Mouse (Mus musculus) B cell, adult 2 months (primary cell): ENCODE results near the gene Ppie.
"Not testable (repeated sequence)": the region's sequence is repeated elsewhere in the genome, so short reads cannot be mapped to it uniquely, and the experiment has no call there.

Experiments
- DNase-seq, 2 experiments: peaks; one replicate each; pipeline ENCODE4 v3.0.0; 2022

Gene Ppie

GRCm38 (mm10) chr4:123139513-123140154 is at the start of gene Ppie:
Ppie (minus strand) TSS chr4:123139951.
- peak; percentile 79 to 81 for DNase-seq

DNA sequence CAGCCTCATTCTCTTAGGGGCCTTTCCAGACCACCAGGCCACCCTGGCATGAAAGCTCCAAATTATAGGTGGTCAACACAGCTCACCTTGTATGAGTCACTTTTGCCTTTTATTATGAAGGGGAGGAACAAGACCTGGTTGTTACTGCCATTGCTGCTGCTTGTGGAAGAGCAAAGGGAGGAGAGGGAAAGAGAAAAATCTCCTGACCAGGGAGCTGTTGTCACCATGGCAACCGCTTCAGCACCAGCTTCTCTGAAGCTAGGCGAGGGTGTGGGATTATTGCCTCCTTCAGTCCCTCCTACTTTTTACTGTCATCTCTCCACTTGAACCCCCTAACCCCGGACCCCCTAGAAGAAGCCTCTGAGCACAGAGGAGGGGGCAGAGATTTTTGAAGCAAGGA is 45.1 kb upstream of the Ppie start:
- DNase-seq: no peak

GRCm38 (mm10) chr4:123183239-123184056 is 43.7 kb upstream of the Ppie start:
- peak; percentile 66 to 69 for DNase-seq

DNA sequence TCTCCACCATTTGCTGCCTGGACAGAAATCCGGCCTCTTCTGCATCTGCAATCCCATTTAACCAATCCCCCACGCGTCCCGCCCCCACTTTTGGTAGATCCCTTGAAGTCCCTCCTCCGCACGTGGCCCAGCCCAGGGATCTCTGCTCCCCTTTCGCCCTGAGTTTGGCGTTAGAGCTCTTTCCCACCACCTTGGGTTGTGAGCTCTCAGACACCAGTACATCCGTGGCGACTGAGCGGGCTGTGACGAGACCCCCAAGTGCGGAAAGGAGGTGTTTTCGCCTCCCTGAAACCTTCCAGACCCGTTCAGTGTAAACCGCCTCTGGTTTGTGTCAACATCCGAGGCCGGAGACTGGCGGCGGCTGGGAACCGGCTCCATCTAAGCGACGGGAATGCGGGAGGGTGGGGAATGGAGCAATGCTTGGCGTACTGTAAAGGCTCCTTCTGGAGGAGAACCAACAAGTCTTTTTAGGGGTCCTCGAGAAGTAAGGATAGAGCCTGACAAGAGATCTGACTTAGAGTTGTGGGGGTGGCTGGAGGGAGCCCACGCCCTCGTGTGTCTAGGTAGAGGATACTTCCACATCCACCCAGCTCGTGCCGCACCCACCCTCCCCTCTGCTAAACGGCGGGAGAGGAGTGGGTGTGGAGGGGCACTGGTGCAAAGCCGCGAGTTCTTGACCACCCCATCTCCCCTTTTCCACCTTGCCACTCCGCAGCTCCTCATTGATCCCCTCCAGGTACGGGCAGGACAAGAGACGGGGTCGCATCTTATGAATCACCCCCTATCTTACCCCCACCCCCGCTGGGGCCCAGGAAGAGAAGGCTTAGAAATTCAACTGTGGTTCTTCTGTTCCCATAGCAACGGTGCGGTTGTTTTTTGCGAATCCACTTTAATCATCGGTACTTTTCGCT is 42.8 kb upstream of the Ppie start, which contains the start of gene Hpcal4:
Gene Hpcal4, plus strand, starts transcription at position 900 of the 911 bp plus-strand sequence.
- DNase-seq: peak; percentile 12 to 14

- DNase-seq: no peak
Measured at GRCm38 (mm10) chr4:123171811-123172210, 32.1 kb upstream of the Ppie start.

GRCm38 (mm10) chr4:123164157-123164556 is 24.4 kb upstream of the Ppie start:
- no peak for DNase-seq

GRCm38 (mm10) chr4:123162305-123162917 is 22.7 kb upstream of the Ppie start:
- DNase-seq: no peak

DNA sequence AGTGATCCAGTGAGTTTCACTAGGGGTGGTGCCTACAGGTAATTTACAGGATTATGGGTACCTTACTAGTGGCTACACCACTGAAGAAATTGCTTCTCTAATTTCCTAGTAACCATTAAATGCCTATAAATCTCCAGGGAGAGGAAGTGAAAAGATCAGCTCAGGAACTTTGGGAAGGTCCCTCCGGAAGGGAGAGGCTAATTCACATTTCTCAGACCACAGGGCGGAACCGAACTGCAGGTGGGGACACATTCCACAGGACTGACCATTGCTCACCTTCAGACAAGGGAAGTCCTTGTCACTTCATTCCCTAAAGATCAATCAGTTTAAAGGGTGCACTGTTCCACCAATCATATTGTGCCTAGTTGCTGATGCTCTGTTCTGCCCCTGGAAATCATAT is 21.5 kb upstream of the Ppie start:
- not testable (repeated sequence) for DNase-seq

GRCm38 (mm10) chr4:123160571-123160970 is 20.8 kb upstream of the Ppie start:
- DNase-seq: no peak

GRCm38 (mm10) chr4:123155840-123156239 is 16.1 kb upstream of the Ppie start:
- no peak for DNase-seq

GRCm38 (mm10) chr4:123155427-123155826 is 15.7 kb upstream of the Ppie start:
- no peak for DNase-seq

DNA sequence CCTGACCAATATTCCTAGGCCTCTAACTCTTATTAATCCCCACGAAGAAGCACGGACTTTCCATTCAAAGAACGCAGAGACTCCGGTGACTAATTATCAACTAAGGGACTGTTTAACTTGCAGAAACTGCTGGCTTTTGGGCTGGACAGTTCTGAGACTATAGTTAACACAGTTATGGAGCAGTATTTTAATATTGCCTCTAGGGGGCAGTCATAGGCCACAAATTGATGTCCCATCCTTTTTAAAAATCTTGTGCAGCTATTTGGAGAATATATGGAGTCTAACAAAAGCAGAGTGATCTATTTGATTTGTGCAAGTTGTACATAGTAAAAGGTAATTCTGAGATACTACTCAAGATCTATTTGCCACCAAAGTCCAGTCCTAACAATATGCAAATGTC is 15.3 kb upstream of the Ppie start:
- peak; percentile 11 to 17 for DNase-seq

- DNase-seq: no peak
Measured at GRCm38 (mm10) chr4:123152976-123153375, 13.2 kb upstream of the Ppie start.

DNA sequence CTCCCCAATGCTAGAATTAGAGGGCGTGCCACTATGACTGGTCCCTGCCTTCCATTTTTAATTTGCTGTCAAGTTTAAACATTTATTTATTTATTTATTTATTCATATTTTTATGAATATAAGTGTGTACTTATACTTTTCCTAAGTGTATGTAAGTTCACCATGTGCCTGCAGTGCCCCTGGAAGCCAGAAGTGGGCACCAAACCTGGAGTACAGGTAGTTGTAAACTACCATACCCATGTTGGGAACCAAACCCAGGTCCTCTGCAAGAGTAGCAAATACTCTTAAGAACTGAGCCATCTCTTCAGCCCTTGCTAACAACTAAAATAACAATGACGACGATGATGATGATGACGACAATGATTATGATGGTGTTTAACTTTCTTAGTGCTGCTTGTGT is 12.3 kb upstream of the Ppie start:
- DNase-seq: no peak

DNA sequence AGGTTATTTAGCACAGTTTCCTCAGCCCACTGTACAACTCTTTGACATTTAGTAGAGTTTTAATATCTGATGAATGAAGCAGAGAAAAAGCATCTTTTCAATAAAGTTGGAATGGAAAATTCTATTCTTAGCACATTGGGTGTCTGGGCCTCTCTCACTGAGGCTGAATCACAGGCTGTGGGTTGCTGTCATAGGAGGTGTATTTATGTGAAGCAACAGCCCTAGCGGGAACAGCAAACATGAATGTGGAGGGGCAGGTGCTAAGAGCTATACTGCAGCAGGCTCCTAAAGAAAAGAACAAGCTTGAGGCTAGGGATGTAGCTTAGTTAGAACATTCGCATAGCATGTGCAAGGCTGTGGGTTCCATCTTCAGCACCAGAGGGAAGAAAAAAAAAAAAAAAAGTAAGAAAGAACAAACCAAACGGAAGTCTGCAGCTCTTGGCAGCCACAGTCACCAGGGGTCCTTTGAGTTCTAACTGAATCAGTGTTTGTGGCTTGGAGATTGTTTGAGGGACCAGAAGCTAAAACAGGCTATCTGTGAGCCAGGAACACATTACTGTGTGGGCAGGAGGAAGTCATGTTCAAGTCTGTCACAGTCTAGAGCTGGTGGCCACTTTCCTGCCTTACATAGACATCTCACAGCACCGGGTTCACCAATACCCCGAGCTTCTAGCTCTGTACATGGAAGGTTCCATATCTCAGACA is 7.8 kb upstream of the Ppie start:
- no peak for DNase-seq

DNA sequence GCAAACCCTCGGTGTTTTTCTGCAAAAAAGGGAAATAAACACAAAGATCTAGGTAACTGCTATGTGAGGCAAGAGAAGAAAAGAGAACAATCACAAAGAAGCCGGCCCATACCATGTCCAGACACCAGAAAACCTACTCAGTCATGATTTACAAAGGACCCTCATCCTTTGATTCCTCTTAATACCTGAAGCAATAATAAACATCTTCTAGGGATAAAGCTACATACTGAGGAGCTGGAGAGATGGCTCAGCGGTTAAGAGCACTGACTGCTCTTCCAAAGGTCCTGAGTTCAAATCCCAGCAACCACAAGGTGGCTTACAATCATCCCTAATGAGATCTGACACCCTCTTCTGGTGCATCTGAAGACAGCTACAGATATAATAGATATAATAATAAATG is 2.2 kb downstream of the Ppie start:
- DNase-seq: no peak

DNA sequence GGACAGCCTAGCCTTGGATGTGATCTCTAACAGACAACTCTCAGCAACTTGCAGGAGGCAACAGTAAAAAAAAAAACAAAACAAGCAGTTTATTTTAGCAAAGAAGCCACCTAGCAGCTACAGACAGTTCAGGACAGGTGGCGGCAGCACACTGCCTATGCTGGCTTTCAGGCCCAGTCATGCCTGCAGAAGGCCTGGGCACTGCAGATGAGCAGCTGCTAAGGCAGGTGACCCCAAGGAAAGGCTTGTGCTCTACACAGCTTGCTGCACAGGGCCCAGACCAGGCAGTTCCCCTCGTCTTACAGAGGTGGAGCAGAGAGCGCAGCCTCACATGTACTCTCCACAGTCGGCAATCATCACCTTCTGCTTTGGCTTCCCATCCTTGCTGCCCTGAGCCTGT is 12.7 kb downstream of the Ppie start:
- no peak for DNase-seq

- DNase-seq: no peak
Measured at GRCm38 (mm10) chr4:123126626-123127025, 13.1 kb downstream of the Ppie start.

DNA sequence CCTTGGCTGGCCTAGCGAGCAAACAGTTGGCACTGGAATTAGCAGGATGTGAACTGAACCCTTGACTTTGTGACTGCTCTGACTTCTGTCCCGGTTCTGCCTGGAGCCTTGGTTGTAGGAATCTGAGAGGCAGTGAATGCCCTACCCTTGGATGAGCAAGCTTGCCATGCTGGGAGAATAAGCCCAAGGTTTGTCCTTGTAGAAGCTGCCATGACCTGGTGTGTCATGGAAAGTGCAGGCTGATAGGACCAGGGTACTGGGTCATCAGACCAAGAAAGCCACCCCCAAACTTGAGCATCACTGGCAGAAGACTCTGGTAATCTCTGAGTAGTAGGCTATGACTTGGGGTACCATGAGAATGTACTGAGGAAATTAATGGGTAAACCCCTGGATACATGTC is 18.5 kb downstream of the Ppie start:
- DNase-seq: no peak

DNA sequence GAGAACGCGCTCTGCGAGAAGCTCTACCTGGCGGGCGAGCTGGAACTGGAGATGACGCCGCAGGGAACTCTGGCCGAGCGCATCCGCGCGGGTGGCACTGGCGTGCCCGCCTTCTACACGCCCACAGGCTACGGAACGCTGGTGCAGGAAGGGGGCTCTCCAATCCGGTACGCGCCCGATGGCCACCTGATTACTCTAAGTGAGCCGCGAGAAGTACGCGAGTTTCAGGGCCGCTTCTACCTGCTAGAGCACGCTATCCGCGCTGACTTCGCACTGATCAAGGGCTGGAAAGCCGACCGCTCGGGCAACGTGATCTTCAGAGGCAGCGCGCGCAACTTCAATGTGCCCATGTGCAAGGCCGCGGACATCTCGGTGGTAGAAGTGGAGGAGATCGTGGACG is 23.1 kb downstream of the Ppie start:
- DNase-seq: not testable (repeated sequence)

DNA sequence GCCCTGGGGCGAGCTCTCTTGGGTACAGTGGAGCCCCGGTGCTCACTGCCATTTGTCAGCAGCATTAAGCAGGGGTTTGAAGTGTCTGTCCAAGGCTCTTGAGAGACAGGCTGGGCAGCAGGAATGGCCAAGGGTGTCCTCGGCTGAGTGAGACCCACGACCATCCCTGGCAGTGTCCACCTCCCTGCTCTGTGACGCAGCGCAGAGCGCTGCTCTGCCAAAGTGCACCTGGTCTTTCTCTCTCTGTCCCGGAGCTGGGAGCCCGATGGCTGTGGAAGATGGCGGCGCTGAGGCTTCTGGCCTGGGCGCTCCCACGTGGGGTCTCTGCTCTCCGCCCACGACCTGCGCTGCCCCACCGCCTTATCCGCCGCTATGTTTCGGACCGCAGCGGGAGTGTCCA is 23.7 kb downstream of the Ppie start, which contains the start of gene Oxct2b:
Gene Oxct2b, plus strand, starts transcription at position 256 of the 400 bp plus-strand sequence.
- DNase-seq: no peak

GRCm38 (mm10) chr4:123114651-123115050 is 25.1 kb downstream of the Ppie start:
- DNase-seq: not testable (repeated sequence)
